Mouse (Mus musculus) midbrain, embryonic 13.5 days (tissue): ENCODE measurements at regions not wholly inside any gene's neighbourhood (a gene's known extent, or its start where the extent isn't known, plus 50 kb on each side); places are given as distances from the start of the nearest gene placed in this dataset.
A peak's percentile ranks its signal among the peaks of the same experiment; 100 is the strongest.

Experiments used
- ATAC-seq: fragments of 200-750 bp; cut with Nextera tagmentation; 2 replicates; pipeline ENCODE4 v1.8.0; 2017; ENCODE audit warnings: mild to moderate bottlenecking, moderate TSS enrichment, moderate library complexity
- H3K27ac ChIP-seq: fragments of 300-500 bp; sonication (generic); 2 replicates; pipeline ENCODE4 v1.5.1; 2015; ENCODE audit warnings: inconsistent platforms, mild to moderate bottlenecking, moderate library complexity
- H3K27me3 ChIP-seq: fragments of 300-500 bp; sonication (generic); 2 replicates; pipeline ENCODE4 v1.6.1; 2015; ENCODE audit warnings: mild to moderate bottlenecking, inconsistent platforms
- H3K36me3 ChIP-seq: fragments of 300-500 bp; sonication (generic); 2 replicates; pipeline ENCODE4 v1.6.1; 2015; ENCODE audit warnings: mild to moderate bottlenecking, inconsistent platforms
- H3K4me1 ChIP-seq: fragments of 300-500 bp; sonication (generic); replicated peaks from 2 replicates; pipeline ENCODE4 v1.6.1; 2015; ENCODE audit warnings: inconsistent platforms
- H3K4me2 ChIP-seq: fragments of 300-500 bp; sonication (generic); replicated peaks from 2 replicates; pipeline ENCODE4 v1.6.1; 2015; ENCODE audit warnings: moderate library complexity, mild to moderate bottlenecking, inconsistent platforms
- H3K4me3 ChIP-seq: fragments of 300-500 bp; sonication (generic); replicated peaks from 2 replicates; pipeline ENCODE4 v1.5.1; 2015; ENCODE audit warnings: mild to moderate bottlenecking, inconsistent platforms
- H3K9ac ChIP-seq: fragments of 300-500 bp; sonication (generic); replicated peaks from 2 replicates; pipeline ENCODE4 v1.6.1; 2015; ENCODE audit warnings: mild to moderate bottlenecking, inconsistent platforms
- H3K9me3 ChIP-seq: fragments of 300-500 bp; sonication (generic); 2 replicates; pipeline ENCODE4 v1.6.1; 2016; ENCODE audit warnings: mild to moderate bottlenecking, inconsistent platforms
- WGBS: fragments of 180-500 bp; shearing (Covaris S2); methylation state at CpG from one replicate; pipeline ENCODE4 v1.1.7; 2015; 5-methylcytosine and 5-hydroxymethylcytosine counted together

- Histone ChIP-seq H3K9ac (no peak overlapping the region), H3K4me2 (no peak overlapping the region), H3K4me1 (no peaks in the 10 kb centered on the region), H3K4me3 (no peak overlapping the region), H3K9me3 (peaks cover 3% of the 10 kb centered on the region; the same call in 1 of the 2 replicates), H3K27ac (no peak overlapping the region), H3K27me3 (no peaks in the 10 kb centered on the region), H3K36me3 (no peaks in the 10 kb centered on the region)
- ATAC-seq = no peak
- WGBS = 95% methylated on average over 5 of the region's 5 CpGs
Measured at GRCm38 (mm10) chr2:168372356-168372755, 90.8 kb upstream of the Kcng1 start.

GRCm38 (mm10) chr2:168371245-168371644 is 89.7 kb upstream of the Kcng1 start:
- H3K4me1 ChIP-seq = no peaks in the 10 kb centered on the region
- no peak overlapping the region for H3K4me3 ChIP-seq
- WGBS = 55% methylated on average over 3 of the region's 3 CpGs
- no peak overlapping the region for H3K9ac ChIP-seq
- peaks cover 3% of the 10 kb centered on the region; the same call in 1 of the 2 replicates for H3K9me3 ChIP-seq
- no peak for ATAC-seq
- no peak overlapping the region for H3K27ac ChIP-seq
- no peaks in the 10 kb centered on the region for H3K36me3 ChIP-seq
- no peaks in the 10 kb centered on the region for H3K27me3 ChIP-seq
- H3K4me2 ChIP-seq = no peak overlapping the region

- Histone ChIP-seq H3K9me3 (no peaks in the 10 kb centered on the region), H3K9ac (no peak overlapping the region), H3K36me3 (no peaks in the 10 kb centered on the region), H3K27me3 (no peaks in the 10 kb centered on the region), H3K4me3 (no peak overlapping the region), H3K4me1 (peaks cover 9% of the 10 kb centered on the region), H3K27ac (no peak overlapping the region), H3K4me2 (no peak overlapping the region)
- WGBS = 69% methylated on average over 8 of the region's 8 CpGs
- ATAC-seq = no peak
Measured at GRCm38 (mm10) chr2:168359200-168359599, 77.7 kb upstream of the Kcng1 start.

GRCm38 (mm10) chr2:168358551-168358950 is 77.0 kb upstream of the Kcng1 start:
- Histone ChIP-seq H3K36me3 (no peaks in the 10 kb centered on the region), H3K9me3 (no peaks in the 10 kb centered on the region), H3K4me2 (no peak overlapping the region), H3K9ac (no peak overlapping the region), H3K27me3 (no peaks in the 10 kb centered on the region), H3K4me1 (peaks cover 15% of the 10 kb centered on the region), H3K4me3 (no peak overlapping the region), H3K27ac (no peak overlapping the region)
- 91% methylated on average over 6 of the region's 6 CpGs for WGBS
- no peak for ATAC-seq

- 0 out of 2 replicates have a peak, but pooled peaks have one; percentile 17 for ATAC-seq
- H3K9ac ChIP-seq = no peak overlapping the region
- no peak overlapping the region for H3K27ac ChIP-seq
- no peaks in the 10 kb centered on the region for H3K36me3 ChIP-seq
- no peak overlapping the region for H3K4me3 ChIP-seq
- H3K27me3 ChIP-seq = no peaks in the 10 kb centered on the region
- no peak overlapping the region for H3K4me2 ChIP-seq
- H3K4me1 ChIP-seq = peaks cover 19% of the 10 kb centered on the region
- no peaks in the 10 kb centered on the region for H3K9me3 ChIP-seq
- 79% methylated on average over 6 of the region's 6 CpGs for WGBS
Measured at GRCm38 (mm10) chr2:168357815-168358214, 76.3 kb upstream of the Kcng1 start.

- H3K27me3 ChIP-seq = no peaks in the 10 kb centered on the region
- H3K9ac ChIP-seq = no peak overlapping the region
- no peak overlapping the region for H3K4me2 ChIP-seq
- no peak overlapping the region for H3K4me3 ChIP-seq
- peak overlapping the region; percentile 47 for H3K27ac ChIP-seq
- ATAC-seq = peak; percentile 77
- 36% methylated on average over 10 of the region's 10 CpGs for WGBS
- no peaks in the 10 kb centered on the region for H3K9me3 ChIP-seq
- H3K36me3 ChIP-seq = no peaks in the 10 kb centered on the region
- H3K4me1 ChIP-seq = peaks cover 25% of the 10 kb centered on the region
Measured at GRCm38 (mm10) chr2:168354397-168354796, 72.9 kb upstream of the Kcng1 start.

GRCm38 (mm10) chr2:168352626-168353025 is 71.1 kb upstream of the Kcng1 start:
- H3K9ac ChIP-seq = no peak overlapping the region
- ATAC-seq = no peak

GRCm38 (mm10) chr2:168352194-168352593 is 70.7 kb upstream of the Kcng1 start:
- Histone ChIP-seq H3K4me2 (no peak overlapping the region), H3K4me1 (peaks cover 25% of the 10 kb centered on the region), H3K9me3 (no peaks in the 10 kb centered on the region), H3K9ac (no peak overlapping the region), H3K27ac (no peak overlapping the region), H3K36me3 (no peaks in the 10 kb centered on the region), H3K4me3 (no peak overlapping the region), H3K27me3 (no peaks in the 10 kb centered on the region)
- WGBS = 67% methylated on average over 3 of the region's 3 CpGs
- ATAC-seq = no peak

More at GRCm38 (mm10) chr2:168352626-168353025, 71.1 kb upstream of the Kcng1 start:
- Histone ChIP-seq H3K4me1 (peaks cover 25% of the 10 kb centered on the region), H3K4me2 (no peak overlapping the region), H3K27ac (no peak overlapping the region), H3K27me3 (no peaks in the 10 kb centered on the region), H3K9me3 (no peaks in the 10 kb centered on the region), H3K36me3 (no peaks in the 10 kb centered on the region), H3K4me3 (no peak overlapping the region)
- WGBS = 79% methylated on average over 5 of the region's 5 CpGs

- H3K27ac ChIP-seq = no peak overlapping the region
- peaks cover 24% of the 10 kb centered on the region for H3K4me1 ChIP-seq
- H3K4me3 ChIP-seq = no peak overlapping the region
- no peak overlapping the region for H3K4me2 ChIP-seq
- H3K9ac ChIP-seq = no peak overlapping the region
- H3K9me3 ChIP-seq = no peaks in the 10 kb centered on the region
- no peak for ATAC-seq
- H3K36me3 ChIP-seq = no peaks in the 10 kb centered on the region
- H3K27me3 ChIP-seq = no peaks in the 10 kb centered on the region
- WGBS = 87% methylated on average over 5 of the region's 5 CpGs
Measured at GRCm38 (mm10) chr2:168345384-168345783, 63.8 kb upstream of the Kcng1 start.

GRCm38 (mm10) chr2:168343705-168344104 is 62.2 kb upstream of the Kcng1 start:
- peak; percentile 72 for ATAC-seq
- Histone ChIP-seq H3K4me2 (no peak overlapping the region), H3K9ac (no peak overlapping the region), H3K9me3 (no peaks in the 10 kb centered on the region), H3K27ac (peak overlapping the region; percentile 70), H3K27me3 (no peaks in the 10 kb centered on the region), H3K4me3 (no peak overlapping the region), H3K4me1 (peaks cover 40% of the 10 kb centered on the region), H3K36me3 (no peaks in the 10 kb centered on the region)
- WGBS = 33% methylated on average over 7 of the region's 7 CpGs

GRCm38 (mm10) chr2:168338819-168339218 is 57.3 kb upstream of the Kcng1 start:
- Histone ChIP-seq H3K4me3 (no peak overlapping the region), H3K9ac (no peak overlapping the region), H3K27me3 (peaks cover 8% of the 10 kb centered on the region), H3K4me1 (peaks cover 48% of the 10 kb centered on the region), H3K27ac (0 out of 2 replicates have a peak overlapping the region, but pooled peaks have one; percentile 9), H3K9me3 (no peaks in the 10 kb centered on the region), H3K36me3 (no peaks in the 10 kb centered on the region), H3K4me2 (no peak overlapping the region)
- ATAC-seq = no peak
- WGBS = 29% methylated on average over 6 of the region's 6 CpGs

GRCm38 (mm10) chr2:168338382-168338781 is 56.8 kb upstream of the Kcng1 start:
- no peaks in the 10 kb centered on the region for H3K9me3 ChIP-seq
- 16% methylated on average over 4 of the region's 4 CpGs for WGBS
- no peak overlapping the region for H3K9ac ChIP-seq
- H3K27me3 ChIP-seq = peaks cover 8% of the 10 kb centered on the region
- peaks cover 48% of the 10 kb centered on the region for H3K4me1 ChIP-seq
- H3K27ac ChIP-seq = no peak overlapping the region
- no peak overlapping the region for H3K4me3 ChIP-seq
- H3K36me3 ChIP-seq = no peaks in the 10 kb centered on the region
- peak; percentile 17; the same call in 1 of the 2 replicates for ATAC-seq
- H3K4me2 ChIP-seq = no peak overlapping the region

- ATAC-seq = no peak
- H3K27me3 ChIP-seq = peaks cover 8% of the 10 kb centered on the region
- H3K9ac ChIP-seq = no peak overlapping the region
- WGBS = 66% methylated on average over 3 of the region's 3 CpGs
- no peak overlapping the region for H3K4me3 ChIP-seq
- H3K4me1 ChIP-seq = peaks cover 44% of the 10 kb centered on the region
- H3K9me3 ChIP-seq = no peaks in the 10 kb centered on the region
- H3K4me2 ChIP-seq = no peak overlapping the region
- H3K36me3 ChIP-seq = no peaks in the 10 kb centered on the region
- no peak overlapping the region for H3K27ac ChIP-seq
Measured at GRCm38 (mm10) chr2:168337611-168338010, 56.1 kb upstream of the Kcng1 start.
